Mouse (Mus musculus) adrenal gland, postnatal 14 days (tissue): Measurements from ENCODE around the gene Vmn1r215. TPM values are rescaled to one million over a fixed set of nuclear protein-coding genes. Genes with fewer than 3 reads are reported as not detected.
"Not testable (repeated sequence)": the region's sequence is repeated elsewhere in the genome, so short reads cannot be mapped to it uniquely, and the experiment has no call there.

Experiments
- DNase-seq: peaks from one replicate; pipeline ENCODE4 v3.0.0; 2021; ENCODE audit warnings: mixed read lengths
- long read RNA-seq, 2 experiments: library from polyadenylated mRNA; stranded (forward); transcript quantifications; one replicate each; pipeline ENCODE4 v2.0.0; 2021
- total RNA-seq: library from RNA; stranded (reverse); gene quantifications from 2 replicates; pipeline ENCODE4 v1.2.3, GENCODE M21; 2021

The Vmn1r215 gene
- total RNA-seq = not detected in 2 replicates
- long read RNA-seq, experiment 1 = 0 reads
- long read RNA-seq, experiment 2 = 0 reads

DNA sequence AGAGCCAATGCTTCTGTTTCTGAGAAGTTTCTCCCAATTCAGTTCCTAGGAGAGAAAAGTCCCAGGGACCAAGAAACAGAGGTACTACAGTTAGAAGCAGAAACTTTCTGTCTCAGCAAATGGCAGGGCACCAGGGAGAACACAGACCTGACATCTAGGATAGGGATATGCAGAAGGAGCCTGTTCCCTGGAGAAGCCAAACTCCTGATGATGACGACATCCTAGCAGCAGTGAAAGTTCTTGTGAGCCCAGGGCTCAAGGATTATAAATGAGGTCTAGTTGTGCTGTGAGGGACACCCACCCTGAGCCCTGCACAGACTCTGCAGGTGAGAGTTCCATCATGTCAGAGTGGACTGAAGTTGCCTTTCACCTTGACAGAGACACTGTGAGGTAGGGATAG, at the start of gene Vmn1r215:
Gene Vmn1r215, plus strand, starts transcription at position 301 of the 400 bp plus-strand sequence.
- no peak for DNase-seq

DNA sequence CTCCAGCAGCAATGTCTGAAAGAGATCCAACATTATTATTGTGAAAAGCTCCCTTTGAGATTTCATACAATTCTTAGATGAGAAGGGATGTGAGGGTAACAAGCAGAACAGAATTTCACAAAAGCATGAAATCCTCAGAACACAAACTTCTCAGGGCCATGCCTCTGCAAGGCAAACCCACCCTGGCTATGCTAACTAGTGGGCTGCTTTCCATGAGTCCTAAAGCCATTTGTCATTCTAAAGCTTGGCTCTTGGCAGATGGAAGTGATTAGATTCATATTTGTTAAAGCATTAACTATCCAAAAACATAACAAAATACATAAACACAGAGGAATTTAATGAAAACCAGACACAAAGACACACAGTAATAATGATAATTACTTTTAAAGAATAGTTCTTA, 49.7 kb upstream of the Vmn1r215 start:
- DNase-seq = no peak

DNA sequence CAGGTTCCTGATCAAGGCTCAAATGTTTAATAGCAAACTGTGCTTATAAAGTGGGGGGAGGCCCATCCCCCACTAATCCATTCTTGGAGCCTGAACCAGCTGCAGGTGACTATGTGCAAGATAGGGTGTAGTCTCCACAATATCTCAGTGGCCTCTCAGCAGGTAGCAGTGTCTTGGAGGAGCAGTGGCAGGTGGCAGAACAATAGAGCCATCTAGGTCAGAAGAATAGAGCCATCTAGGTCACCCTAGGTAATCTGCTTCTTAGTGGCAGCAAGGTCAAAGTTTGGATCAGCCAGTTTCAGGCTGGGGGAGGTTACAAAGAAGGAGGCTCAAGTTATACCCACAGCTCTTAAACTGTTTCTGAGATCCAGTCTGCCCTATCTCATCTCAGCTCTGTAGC, 43.0 kb upstream of the Vmn1r215 start:
- no peak for DNase-seq

DNA sequence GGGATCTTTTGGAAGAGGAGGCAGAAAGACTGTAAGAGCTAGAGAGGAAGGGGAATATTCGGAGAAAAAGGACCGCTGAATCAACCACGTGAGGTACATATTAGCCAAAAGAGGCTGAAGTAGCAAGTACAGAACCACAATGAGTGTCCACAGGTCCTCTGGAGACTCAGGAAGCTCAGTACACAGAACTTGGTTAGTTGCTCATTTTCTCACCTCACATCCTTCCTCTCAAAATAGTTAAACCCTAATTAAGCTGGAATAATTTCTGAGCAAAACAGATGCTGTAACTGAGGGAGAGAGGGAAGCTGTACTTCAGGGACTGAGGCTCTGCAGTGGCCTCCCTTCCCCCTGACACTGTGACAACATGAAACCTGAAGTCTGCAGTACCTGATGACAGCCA, 37.7 kb upstream of the Vmn1r215 start, which contains the start of gene Vmn1r214:
Gene Vmn1r214, plus strand, starts transcription at position 301 of the 400 bp plus-strand sequence.
- DNase-seq = no peak

DNA sequence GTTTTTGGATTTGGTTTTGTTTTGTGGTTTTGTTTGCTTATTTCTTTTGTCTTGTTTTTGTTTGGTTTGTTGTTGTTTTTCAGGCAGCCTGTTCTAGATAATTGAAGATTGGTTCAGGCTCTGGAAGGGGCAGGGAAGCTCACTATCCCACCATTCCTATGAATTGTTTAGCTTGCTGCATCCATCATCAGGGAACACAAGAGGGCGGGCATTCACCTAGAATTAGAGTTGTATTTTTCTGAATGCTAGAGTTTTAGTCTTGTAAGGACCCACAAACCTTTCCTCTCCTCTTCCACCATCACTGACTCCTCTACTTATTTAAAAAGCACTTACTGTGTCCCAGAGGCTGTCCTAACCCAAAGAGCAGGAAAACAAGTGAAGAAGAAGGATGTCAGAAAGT, 10.0 kb upstream of the Vmn1r215 start:
- DNase-seq = no peak

DNA sequence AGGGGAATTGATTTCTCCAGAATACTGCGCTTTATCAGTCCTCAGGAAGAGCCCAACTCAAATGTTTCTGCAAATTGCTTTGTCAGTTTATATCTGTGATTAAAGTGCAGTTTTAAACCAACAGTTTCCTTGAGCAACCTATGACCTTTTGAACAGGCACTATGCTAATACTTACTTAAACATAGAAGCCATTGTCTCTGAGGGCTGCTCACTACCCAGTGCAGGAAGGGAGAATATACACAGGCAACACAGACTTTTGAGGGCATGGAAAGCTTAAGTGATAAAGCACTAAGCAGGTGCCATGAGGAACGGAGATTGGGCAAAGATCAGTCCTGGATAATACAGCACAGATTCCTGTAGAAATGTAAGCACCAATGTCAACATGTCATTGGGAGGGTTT, 1.5 kb downstream of the Vmn1r215 start:
- no peak for DNase-seq

DNA sequence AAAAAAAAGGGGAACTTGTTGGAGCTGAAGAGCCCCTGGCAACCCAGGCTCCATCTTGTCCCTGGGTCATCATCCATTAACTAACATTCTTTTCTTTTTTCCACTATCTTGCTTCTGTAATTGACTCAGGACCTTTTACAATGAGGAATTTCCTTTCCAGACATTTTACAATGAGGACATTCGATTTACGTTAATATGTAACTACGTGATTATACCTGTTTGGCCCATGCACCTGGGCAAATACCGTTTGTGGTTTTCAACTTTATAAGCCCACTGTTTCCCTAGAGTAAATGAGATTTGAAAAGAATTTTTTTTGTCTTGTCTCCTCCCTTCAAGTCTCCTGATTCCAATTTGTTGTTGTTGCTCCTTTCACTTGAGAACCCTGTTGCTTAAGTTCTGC, 26.6 kb downstream of the Vmn1r215 start:
- no peak for DNase-seq

DNA sequence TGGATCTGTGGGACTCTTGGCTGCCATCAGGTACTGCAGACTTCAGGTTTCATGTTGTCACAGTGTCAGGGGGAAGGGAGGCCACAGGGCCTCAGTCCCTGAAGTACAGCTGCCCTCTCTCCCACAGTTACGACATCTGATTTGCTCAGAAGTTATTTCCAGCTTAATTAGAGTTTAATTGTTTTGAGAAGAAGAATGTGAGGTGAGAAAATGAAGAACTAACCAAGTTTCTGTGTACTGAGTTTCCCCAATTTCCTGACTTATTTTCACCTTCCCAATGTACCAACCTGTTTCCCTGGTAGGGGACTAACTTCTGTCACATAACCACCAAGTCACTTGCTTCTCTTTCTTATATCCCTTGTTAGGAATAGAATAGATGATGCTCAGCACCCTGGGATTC, 50.3 kb downstream of the Vmn1r215 start, which contains the start of gene Vmn1r217:
Gene Vmn1r217, minus strand, starts transcription at position 101 of the 400 bp plus-strand sequence.
- DNase-seq = not testable (repeated sequence)

DNA sequence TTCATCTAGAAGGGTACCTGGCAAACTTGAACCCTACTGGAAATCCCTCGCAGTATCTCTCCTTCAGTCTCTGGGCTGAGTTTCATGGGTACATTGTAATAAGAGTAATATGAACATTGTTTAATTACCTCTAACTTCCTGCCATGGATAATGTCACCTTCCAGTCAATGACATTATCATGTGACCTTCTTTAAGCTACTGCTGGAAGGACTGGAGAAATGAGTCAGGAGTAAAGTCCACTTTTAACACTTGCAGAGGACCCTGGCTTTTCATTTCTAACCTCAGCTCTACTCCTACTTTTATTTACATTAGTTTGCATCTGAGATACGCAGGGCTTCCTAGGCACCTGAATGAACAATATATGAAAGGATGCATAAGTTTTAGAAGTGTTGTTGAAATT, 52.8 kb downstream of the Vmn1r215 start:
- DNase-seq = no peak

Other genes with a start within 250 kb of the Vmn1r215 start
- not detected in 2 replicates for gene Vmn1r210, start 236.7 kb upstream of the Vmn1r215 start, total RNA-seq
- gene Vmn1r211, start 210.5 kb upstream of the Vmn1r215 start, total RNA-seq = not detected in 2 replicates
- gene Vmn1r212, start 183.8 kb upstream of the Vmn1r215 start, total RNA-seq = not detected in 2 replicates
- gene Vmn1r213, start 60.4 kb upstream of the Vmn1r215 start, total RNA-seq = not detected in 2 replicates
- not detected in 2 replicates for gene Vmn1r214, start 37.6 kb upstream of the Vmn1r215 start, total RNA-seq
- not detected in 2 replicates for gene Vmn1r217, start 50.2 kb downstream of the Vmn1r215 start, total RNA-seq
- gene Vmn1r218, start 65.1 kb downstream of the Vmn1r215 start, total RNA-seq = not detected in 2 replicates
- not detected in 2 replicates for gene Vmn1r219, start 91.3 kb downstream of the Vmn1r215 start, total RNA-seq
- not detected in 2 replicates for gene Vmn1r220, start 120.0 kb downstream of the Vmn1r215 start, total RNA-seq
- gene Vmn1r221, start 146.1 kb downstream of the Vmn1r215 start, total RNA-seq = not detected in 2 replicates
- not detected in 2 replicates for gene Vmn1r222, start 167.9 kb downstream of the Vmn1r215 start, total RNA-seq
- gene Vmn1r223, start 179.1 kb downstream of the Vmn1r215 start, total RNA-seq = not detected in 2 replicates